Mouse (Mus musculus): Measurements from ENCODE around the gene Rarg.
"Not testable (repeated sequence)": the region's sequence is repeated elsewhere in the genome, so short reads cannot be mapped to it uniquely, and the experiment has no call there.

Rarg gene

GRCm38 (mm10) chr15:102238543-102239259 lies 18.6 kb downstream of the Rarg start:
- no peak for DNase-seq (ENCODE audit: low spot score)

- DNase-seq (ENCODE audit: low spot score): no peak
Observed at GRCm38 (mm10) chr15:102235371-102236027, 21.8 kb downstream of the Rarg start.

- no peak for DNase-seq (ENCODE audit: low spot score)
Observed at GRCm38 (mm10) chr15:102233896-102234295, 23.4 kb downstream of the Rarg start.

- no peak for DNase-seq (ENCODE audit: low spot score)
Observed at GRCm38 (mm10) chr15:102232764-102233163, 24.6 kb downstream of the Rarg start.

- DNase-seq (ENCODE audit: low spot score): no peak
Observed at GRCm38 (mm10) chr15:102231748-102232147, 25.6 kb downstream of the Rarg start, which contains the start of gene Itgb7. Gene Itgb7 (minus strand): TSS chr15:102231944.

GRCm38 (mm10) chr15:102230408-102231321 lies 26.7 kb downstream of the Rarg start:
- no peak for DNase-seq (ENCODE audit: low spot score)

- DNase-seq (ENCODE audit: low spot score): not testable (repeated sequence)
Observed at GRCm38 (mm10) chr15:102225619-102226018, 31.7 kb downstream of the Rarg start.

- DNase-seq (ENCODE audit: low spot score): no peak
Observed at GRCm38 (mm10) chr15:102224992-102225617, 32.2 kb downstream of the Rarg start.

GRCm38 (mm10) chr15:102224186-102224991 lies 32.9 kb downstream of the Rarg start:
- peak; percentile 48 for DNase-seq (ENCODE audit: low spot score)

GRCm38 (mm10) chr15:102222386-102222785 lies 34.9 kb downstream of the Rarg start:
- DNase-seq (ENCODE audit: low spot score): no peak

GRCm38 (mm10) chr15:102217325-102217724 lies 40.0 kb downstream of the Rarg start:
- DNase-seq (ENCODE audit: low spot score): no peak

- no peak for DNase-seq (ENCODE audit: low spot score)
Observed at GRCm38 (mm10) chr15:102216459-102217228, 40.7 kb downstream of the Rarg start.

- DNase-seq (ENCODE audit: low spot score): no peak
Observed at GRCm38 (mm10) chr15:102215624-102216023, 41.7 kb downstream of the Rarg start.

- no peak for DNase-seq (ENCODE audit: low spot score)
Observed at GRCm38 (mm10) chr15:102214132-102214531, 43.2 kb downstream of the Rarg start.

GRCm38 (mm10) chr15:102211895-102212294 lies 45.4 kb downstream of the Rarg start:
- DNase-seq (ENCODE audit: low spot score): no peak

GRCm38 (mm10) chr15:102210816-102211215 lies 46.5 kb downstream of the Rarg start:
- DNase-seq (ENCODE audit: low spot score): no peak

- no peak for DNase-seq (ENCODE audit: low spot score)
Observed at GRCm38 (mm10) chr15:102209114-102209513, 48.2 kb downstream of the Rarg start.

GRCm38 (mm10) chr15:102208092-102208561 lies 49.2 kb downstream of the Rarg start:
- DNase-seq (ENCODE audit: low spot score): no peak

GRCm38 (mm10) chr15:102207351-102207750 lies 50.0 kb downstream of the Rarg start:
- no peak for DNase-seq (ENCODE audit: low spot score)

GRCm38 (mm10) chr15:102205779-102206178 lies 51.5 kb downstream of the Rarg start:
- DNase-seq (ENCODE audit: low spot score): no peak
